Mouse (Mus musculus): ENCODE data around the gene Mettl23.
"Not testable (repeated sequence)": the region's sequence is repeated elsewhere in the genome, so short reads cannot be mapped to it uniquely, and the experiment has no call there.

DNA sequence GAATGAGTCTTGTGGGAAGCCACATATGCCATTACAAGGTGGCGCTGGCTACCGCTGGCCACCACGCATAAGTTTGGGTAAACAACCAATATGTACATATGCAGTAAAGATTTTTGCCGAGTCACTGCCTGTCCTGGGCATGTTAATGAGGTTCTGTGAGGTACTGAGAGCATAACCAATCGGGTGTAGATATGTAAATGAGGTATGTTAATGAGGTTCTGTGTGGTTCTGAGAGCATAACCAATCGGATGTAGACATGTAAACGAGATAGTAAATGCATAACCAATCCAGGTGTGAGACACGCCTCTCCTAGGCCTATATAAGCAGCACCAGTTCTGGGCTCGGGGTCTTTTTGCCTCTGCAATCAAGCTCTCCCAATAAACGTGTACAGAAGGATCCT is 59.5 kb downstream of the Mettl23 start:
- TF ChIP-seq MAFK (IDR thresholded peaks at IDR 0.05; ENCODE audit: insufficient read depth, low read depth, low read length) = peak; percentile 86
- not testable (repeated sequence) for TF ChIP-seq ZNF384 (IDR thresholded peaks at IDR 0.05; ENCODE audit: low read depth, low read length)

All from ES-E14 (cell line).